Mouse (Mus musculus) thymus, adult 2 months (tissue): ENCODE measurements around the gene Robo1. TPM values are rescaled to one million over a fixed set of nuclear protein-coding genes. Genes with fewer than 3 reads are reported as not detected.

Experiments
- DNase-seq: peaks from one replicate; pipeline ENCODE4 v3.0.0; 2021
- H3K27ac ChIP-seq: fragments of 200-500 bp; 2 replicates; pipeline ENCODE4 v1.5.1; 2012; ENCODE audit warnings: low read length, control low read depth; ENCODE audit not compliant: control insufficient read depth, insufficient read depth
- H3K27me3 ChIP-seq: fragments of 200-500 bp; 2 replicates; pipeline ENCODE4 v1.6.1; 2012; ENCODE audit warnings: mild to moderate bottlenecking, low read length, moderate library complexity, mixed read lengths; ENCODE audit not compliant: control insufficient read depth, insufficient read depth
- H3K36me3 ChIP-seq: fragments of 200-500 bp; 2 replicates; pipeline ENCODE4 v1.6.1; 2012; ENCODE audit warnings: mild to moderate bottlenecking, low read length, moderate library complexity; ENCODE audit not compliant: control insufficient read depth, insufficient read depth
- H3K4me1 ChIP-seq: fragments of 200-500 bp; replicated peaks from 2 replicates; pipeline ENCODE4 v1.6.1; 2012; ENCODE audit warnings: low read length; ENCODE audit not compliant: control insufficient read depth, insufficient read depth
- H3K4me3 ChIP-seq: fragments of 200-500 bp; 2 replicates; pipeline ENCODE4 v1.5.1; 2012; ENCODE audit warnings: mild to moderate bottlenecking, low read length, control low read depth, moderate library complexity; ENCODE audit not compliant: control insufficient read depth, insufficient read depth
- CTCF ChIP-seq: fragments of 200-500 bp; IDR thresholded peaks from 2 replicates; pipeline ENCODE4 v1.5.1; 2012; ENCODE audit warnings: mild to moderate bottlenecking, control low read depth, low read length, moderate library complexity, borderline replicate concordance; ENCODE audit not compliant: control insufficient read depth, poor library complexity, insufficient read depth; ENCODE audit errors: extremely low read depth
- POLR2A ChIP-seq: fragments of 200-500 bp; IDR thresholded peaks from 2 replicates; pipeline ENCODE4 v1.6.1; 2012; ENCODE audit warnings: mild to moderate bottlenecking, low read length, control low read depth, moderate library complexity; ENCODE audit not compliant: control insufficient read depth, poor library complexity, insufficient read depth; ENCODE audit errors: extremely low read depth
- WGBS: fragments of 180-500 bp; shearing (Covaris S2); methylation state at CpG from one replicate; pipeline ENCODE4 v1.1.7; 2018; 5-methylcytosine and 5-hydroxymethylcytosine counted together
- polyA plus RNA-seq: library from polyadenylated mRNA; depleted of rRNA; stranded (reverse); fragments of >200 nt; gene quantifications from 2 replicates; pipeline ENCODE4 v1.2.3, GENCODE M21; 2012

The Robo1 gene
- polyA plus RNA-seq, 1 experiment = 5.8 TPM

GRCm38 (mm10) chr16:73004601-73005000 lies 696.5 kb downstream of the Robo1 start:
- WGBS = 98% methylated on average over 11 of the region's 11 CpGs
- no peaks in the 10 kb centered on the region for H3K4me1 ChIP-seq
- no peak for TF ChIP-seq POLR2A
- TF ChIP-seq CTCF = no peak
- no peaks in the 10 kb centered on the region for H3K27me3 ChIP-seq
- no peaks in the 10 kb centered on the region for H3K36me3 ChIP-seq
- no peak overlapping the region for H3K4me3 ChIP-seq
- H3K27ac ChIP-seq = no peak overlapping the region
- DNase-seq = no peak

- TF ChIP-seq CTCF (no peak), POLR2A (no peak)
- no peak overlapping the region for H3K4me3 ChIP-seq
- no peak for DNase-seq
- no peaks in the 10 kb centered on the region for H3K4me1 ChIP-seq
- H3K27me3 ChIP-seq = no peaks in the 10 kb centered on the region
- 93% methylated on average over 4 of the region's 4 CpGs for WGBS
- H3K27ac ChIP-seq = no peak overlapping the region
- no peaks in the 10 kb centered on the region for H3K36me3 ChIP-seq
These were observed 697.7 kb downstream of the Robo1 start for GRCm38 (mm10) chr16:73005831-73006230.

- TF ChIP-seq POLR2A (no peak), CTCF (no peak)
- H3K4me3 ChIP-seq = no peak overlapping the region
- no peak overlapping the region for H3K27ac ChIP-seq
- H3K4me1 ChIP-seq = no peaks in the 10 kb centered on the region
- no peaks in the 10 kb centered on the region for H3K36me3 ChIP-seq
- WGBS = 74% methylated on average over 8 of the region's 8 CpGs
- no peaks in the 10 kb centered on the region for H3K27me3 ChIP-seq
- no peak for DNase-seq
These were observed 699.3 kb downstream of the Robo1 start for GRCm38 (mm10) chr16:73007434-73007833.

GRCm38 (mm10) chr16:73011313-73011712 lies 703.2 kb downstream of the Robo1 start:
- H3K36me3 ChIP-seq = no peaks in the 10 kb centered on the region
- TF ChIP-seq POLR2A (no peak), CTCF (no peak)
- no peaks in the 10 kb centered on the region for H3K27me3 ChIP-seq
- WGBS = 68% methylated on average over 7 of the region's 7 CpGs
- no peaks in the 10 kb centered on the region for H3K4me1 ChIP-seq
- no peak for DNase-seq
- no peak overlapping the region for H3K27ac ChIP-seq
- H3K4me3 ChIP-seq = no peak overlapping the region

GRCm38 (mm10) chr16:73012926-73013325 lies 704.8 kb downstream of the Robo1 start:
- Histone ChIP-seq H3K27me3 (no peaks in the 10 kb centered on the region), H3K27ac (no peak overlapping the region), H3K36me3 (no peaks in the 10 kb centered on the region), H3K4me3 (no peak overlapping the region), H3K4me1 (no peaks in the 10 kb centered on the region)
- no peak for DNase-seq
- no peak for TF ChIP-seq POLR2A
- TF ChIP-seq CTCF = no peak
- WGBS = 95% methylated on average over 11 of the region's 11 CpGs

GRCm38 (mm10) chr16:73014544-73014943 lies 706.4 kb downstream of the Robo1 start:
- Histone ChIP-seq H3K4me1 (no peaks in the 10 kb centered on the region), H3K4me3 (no peak overlapping the region), H3K27ac (no peak overlapping the region), H3K36me3 (no peaks in the 10 kb centered on the region), H3K27me3 (no peaks in the 10 kb centered on the region)
- no peak for TF ChIP-seq POLR2A
- no peak for TF ChIP-seq CTCF
- WGBS = 78% methylated on average over 8 of the region's 8 CpGs
- DNase-seq = no peak

GRCm38 (mm10) chr16:73015976-73016375 lies 707.9 kb downstream of the Robo1 start:
- H3K27me3 ChIP-seq = no peaks in the 10 kb centered on the region
- H3K4me1 ChIP-seq = no peaks in the 10 kb centered on the region
- no peak overlapping the region for H3K4me3 ChIP-seq
- DNase-seq = no peak
- H3K36me3 ChIP-seq = no peaks in the 10 kb centered on the region
- 93% methylated on average over 4 of the region's 4 CpGs for WGBS
- no peak overlapping the region for H3K27ac ChIP-seq
- TF ChIP-seq POLR2A (no peak), CTCF (no peak)
